Mouse (Mus musculus) erythroblast, embryonic 14.5 days (primary cell): Measurements from ENCODE around the gene Etv3. TPM values are rescaled to one million over a fixed set of nuclear protein-coding genes. Genes with fewer than 3 reads are reported as not detected.

Source experiments
- H3K27me3 ChIP-seq: 2 replicates; pipeline ENCODE4 v1.6.1; 2012; ENCODE audit warnings: inconsistent platforms; ENCODE audit not compliant: control insufficient read depth
- H3K36me3 ChIP-seq: 2 replicates; pipeline ENCODE4 v1.6.1; 2012; ENCODE audit warnings: mild to moderate bottlenecking, inconsistent platforms; ENCODE audit not compliant: control insufficient read depth
- H3K4me1 ChIP-seq: 2 replicates; pipeline ENCODE4 v1.6.1; 2012; ENCODE audit warnings: inconsistent platforms; ENCODE audit not compliant: control insufficient read depth
- H3K4me3 ChIP-seq: replicated peaks from 2 replicates; pipeline ENCODE3; 2012; ENCODE audit warnings: moderate library complexity, mild to moderate bottlenecking, inconsistent platforms
- H3K9me3 ChIP-seq: 2 replicates; pipeline ENCODE4 v1.6.1; 2012; ENCODE audit warnings: low read length, inconsistent platforms, mixed read lengths; ENCODE audit not compliant: control insufficient read depth
- GATA1 ChIP-seq: IDR thresholded peaks from 2 replicates; pipeline ENCODE4 v1.6.1; 2012; ENCODE audit warnings: low read length, inconsistent platforms, mixed read lengths
- TAL1 ChIP-seq: IDR thresholded peaks from 3 replicates; pipeline ENCODE4 v1.6.1; 2012; ENCODE audit warnings: low read length, inconsistent platforms, mixed read lengths
- polyA plus RNA-seq: library from polyadenylated mRNA; stranded (reverse); fragments of >175 nt; gene quantifications from 2 replicates; pipeline ENCODE4 v1.2.3, GENCODE M21; 2012

The Etv3 gene
- polyA plus RNA-seq, 1 experiment, result 0.13 TPM

DNA sequence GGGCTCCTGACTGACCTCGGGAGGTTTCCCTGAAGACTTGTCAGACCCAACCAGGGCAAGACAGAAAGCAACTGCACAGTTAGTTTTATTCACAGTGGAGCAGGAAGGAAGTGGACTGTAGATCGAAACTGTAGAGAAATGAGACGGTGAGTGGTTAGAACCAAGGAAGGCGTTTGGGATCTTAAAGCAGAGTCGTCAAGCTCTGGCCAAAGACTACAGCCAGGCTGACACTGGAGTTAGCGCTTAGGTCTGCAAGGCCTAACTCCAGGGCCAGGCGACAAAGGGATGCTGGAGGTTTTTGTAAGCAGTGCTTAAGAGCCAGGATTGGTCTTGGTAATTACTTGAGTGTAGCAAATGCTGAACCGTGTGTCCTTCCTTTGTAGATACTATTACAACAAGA lies 3.6 kb downstream of the Etv3 start:
- Histone ChIP-seq H3K36me3 (peaks cover 57% of the 10 kb centered on the region), H3K4me3 (no peak overlapping the region), H3K27me3 (no peaks in the 10 kb centered on the region), H3K9me3 (no peaks in the 10 kb centered on the region), H3K4me1 (peaks cover 27% of the 10 kb centered on the region)
- TF ChIP-seq TAL1 (no peak), GATA1 (no peak)

DNA sequence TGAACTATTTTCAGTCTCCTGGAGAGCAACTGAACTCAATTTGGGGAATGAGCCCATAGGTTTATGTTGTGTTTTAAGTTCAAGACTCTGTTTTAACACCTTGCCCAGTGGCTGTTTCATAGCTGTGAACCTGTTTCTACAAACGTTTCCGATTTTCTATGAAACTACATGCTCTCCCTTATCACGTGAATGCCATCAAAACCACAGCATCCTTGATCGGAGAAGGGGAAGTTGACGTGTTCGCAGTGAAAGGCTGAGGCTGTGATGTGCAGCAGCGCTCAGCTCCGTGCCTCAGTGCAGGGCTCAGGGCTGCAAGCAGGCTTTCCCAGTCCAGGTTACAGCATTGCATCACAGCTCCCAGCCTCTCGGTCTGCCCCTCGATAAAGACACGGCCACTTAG lies 4.4 kb downstream of the Etv3 start:
- no peak overlapping the region for H3K4me3 ChIP-seq
- H3K36me3 ChIP-seq, result peaks cover 62% of the 10 kb centered on the region
- H3K9me3 ChIP-seq, result no peaks in the 10 kb centered on the region
- H3K27me3 ChIP-seq, result no peaks in the 10 kb centered on the region
- TF ChIP-seq TAL1, result no peak
- no peak for TF ChIP-seq GATA1
- H3K4me1 ChIP-seq, result peaks cover 27% of the 10 kb centered on the region

DNA sequence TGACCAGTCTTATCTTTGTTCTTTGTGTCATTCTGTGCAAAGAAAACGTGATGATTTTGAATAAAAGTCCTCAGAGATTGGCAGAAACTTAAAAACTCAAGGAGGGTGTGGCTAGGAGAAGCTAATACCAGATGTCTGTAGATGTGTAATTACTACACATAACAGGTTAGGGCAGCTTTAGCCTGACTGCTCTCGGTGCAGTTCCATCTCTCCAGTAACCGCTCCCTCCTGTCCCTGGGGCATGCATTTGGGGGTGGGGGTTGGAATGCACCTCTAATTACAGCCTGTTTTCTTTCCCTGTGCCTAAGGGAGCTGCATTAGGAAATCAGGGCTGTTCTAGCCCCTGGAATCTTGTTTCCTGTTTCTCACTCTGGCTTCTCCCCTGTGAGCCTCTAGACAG lies 5.0 kb downstream of the Etv3 start:
- Histone ChIP-seq H3K4me3 (no peak overlapping the region), H3K9me3 (no peaks in the 10 kb centered on the region), H3K4me1 (peaks cover 20% of the 10 kb centered on the region), H3K27me3 (no peaks in the 10 kb centered on the region), H3K36me3 (peaks cover 69% of the 10 kb centered on the region)
- TF ChIP-seq GATA1, result no peak
- TF ChIP-seq TAL1, result no peak

- H3K4me3 ChIP-seq, result no peak overlapping the region
- no peaks in the 10 kb centered on the region for H3K27me3 ChIP-seq
- H3K9me3 ChIP-seq, result no peaks in the 10 kb centered on the region
- TF ChIP-seq GATA1 (no peak), TAL1 (no peak)
- H3K36me3 ChIP-seq, result peaks cover 85% of the 10 kb centered on the region
- no peaks in the 10 kb centered on the region for H3K4me1 ChIP-seq
These were observed 8.6 kb downstream of the Etv3 start for GRCm38 (mm10) chr3:87533667-87534378.

DNA sequence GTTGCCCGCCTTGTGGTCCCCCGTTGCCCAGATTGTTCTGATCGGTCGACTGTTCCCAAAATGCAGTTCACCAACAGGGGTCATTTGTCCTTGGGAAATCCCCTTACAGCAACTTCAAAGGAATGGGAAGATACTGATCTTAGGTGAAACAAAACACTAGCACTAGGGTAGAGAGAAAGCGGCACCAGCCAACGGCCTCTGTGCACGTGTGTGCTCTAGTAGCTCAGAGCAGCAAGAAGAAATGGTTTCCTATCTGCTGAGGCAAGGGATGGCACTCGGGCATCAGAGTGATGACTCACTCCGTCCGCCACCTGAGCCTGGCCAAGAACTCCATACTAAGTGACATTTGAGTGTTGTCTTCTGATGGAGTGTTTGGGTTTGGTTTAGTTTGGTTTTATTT lies 12.8 kb downstream of the Etv3 start:
- TF ChIP-seq TAL1 (no peak), GATA1 (no peak)
- Histone ChIP-seq H3K4me1 (no peaks in the 10 kb centered on the region), H3K36me3 (peaks cover 55% of the 10 kb centered on the region), H3K9me3 (no peaks in the 10 kb centered on the region), H3K4me3 (no peak overlapping the region), H3K27me3 (no peaks in the 10 kb centered on the region)

DNA sequence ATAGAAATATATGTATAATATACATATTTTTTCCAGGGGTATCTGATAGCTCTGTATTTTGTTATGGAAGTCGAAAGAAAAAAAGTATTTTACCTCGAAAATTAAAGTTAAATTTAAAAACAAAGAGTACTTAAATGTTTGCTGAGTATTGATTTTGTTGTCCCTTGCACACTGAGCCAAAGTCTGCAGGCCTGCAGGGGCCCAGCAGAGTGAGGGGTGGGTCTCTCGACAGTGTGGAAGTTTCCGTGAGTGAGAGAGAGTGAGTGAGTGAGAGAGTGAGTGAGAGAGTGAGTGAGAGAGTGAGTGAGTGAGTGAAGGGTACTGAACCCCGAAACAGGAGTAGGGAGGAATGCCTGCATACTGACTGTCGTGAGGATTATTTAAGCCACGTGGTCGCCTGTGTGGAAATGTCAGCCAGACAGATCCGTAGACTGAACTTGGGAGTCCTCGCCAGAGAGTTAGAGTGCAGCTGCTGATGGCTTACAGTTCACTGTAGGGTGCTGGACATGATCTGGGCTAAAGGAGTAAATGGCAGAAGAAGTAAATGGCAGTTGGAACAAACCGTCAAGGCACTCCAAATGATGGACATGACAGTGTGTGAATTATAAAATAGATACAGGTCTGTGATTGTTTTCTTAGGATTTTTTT lies 14.9 kb downstream of the Etv3 start:
- peaks cover 36% of the 10 kb centered on the region for H3K36me3 ChIP-seq
- no peaks in the 10 kb centered on the region for H3K27me3 ChIP-seq
- no peaks in the 10 kb centered on the region; the same call in 1 of the 2 replicates for H3K4me1 ChIP-seq
- no peak overlapping the region for H3K4me3 ChIP-seq
- no peak for TF ChIP-seq TAL1
- TF ChIP-seq GATA1, result no peak
- no peaks in the 10 kb centered on the region for H3K9me3 ChIP-seq

- no peaks in the 10 kb centered on the region for H3K27me3 ChIP-seq
- no peaks in the 10 kb centered on the region for H3K9me3 ChIP-seq
- H3K36me3 ChIP-seq, result peaks cover 30% of the 10 kb centered on the region
- TF ChIP-seq TAL1, result no peak
- no peak for TF ChIP-seq GATA1
- no peaks in the 10 kb centered on the region; the same call in 1 of the 2 replicates for H3K4me1 ChIP-seq
- H3K4me3 ChIP-seq, result no peak overlapping the region
These were observed 15.5 kb downstream of the Etv3 start for GRCm38 (mm10) chr3:87540714-87541113.

GRCm38 (mm10) chr3:87542481-87543215 lies 17.4 kb downstream of the Etv3 start:
- no peaks in the 10 kb centered on the region; the same call in 1 of the 2 replicates for H3K4me1 ChIP-seq
- TF ChIP-seq TAL1, result no peak
- no peak for TF ChIP-seq GATA1
- H3K4me3 ChIP-seq, result no peak overlapping the region

GRCm38 (mm10) chr3:87545554-87545953 lies 20.3 kb downstream of the Etv3 start:
- Histone ChIP-seq H3K27me3 (no peaks in the 10 kb centered on the region), H3K9me3 (no peaks in the 10 kb centered on the region), H3K4me1 (no peaks in the 10 kb centered on the region; the same call in 1 of the 2 replicates), H3K4me3 (no peak overlapping the region), H3K36me3 (no peaks in the 10 kb centered on the region)
- TF ChIP-seq GATA1 (no peak), TAL1 (no peak)

More at GRCm38 (mm10) chr3:87542481-87543215, 17.4 kb downstream of the Etv3 start:
- no peaks in the 10 kb centered on the region for H3K27me3 ChIP-seq
- H3K36me3 ChIP-seq, result peaks cover 13% of the 10 kb centered on the region
- no peaks in the 10 kb centered on the region for H3K9me3 ChIP-seq
